9 mouse cellular contexts compared by ENCODE assay signal in the genomic region with DNA sequence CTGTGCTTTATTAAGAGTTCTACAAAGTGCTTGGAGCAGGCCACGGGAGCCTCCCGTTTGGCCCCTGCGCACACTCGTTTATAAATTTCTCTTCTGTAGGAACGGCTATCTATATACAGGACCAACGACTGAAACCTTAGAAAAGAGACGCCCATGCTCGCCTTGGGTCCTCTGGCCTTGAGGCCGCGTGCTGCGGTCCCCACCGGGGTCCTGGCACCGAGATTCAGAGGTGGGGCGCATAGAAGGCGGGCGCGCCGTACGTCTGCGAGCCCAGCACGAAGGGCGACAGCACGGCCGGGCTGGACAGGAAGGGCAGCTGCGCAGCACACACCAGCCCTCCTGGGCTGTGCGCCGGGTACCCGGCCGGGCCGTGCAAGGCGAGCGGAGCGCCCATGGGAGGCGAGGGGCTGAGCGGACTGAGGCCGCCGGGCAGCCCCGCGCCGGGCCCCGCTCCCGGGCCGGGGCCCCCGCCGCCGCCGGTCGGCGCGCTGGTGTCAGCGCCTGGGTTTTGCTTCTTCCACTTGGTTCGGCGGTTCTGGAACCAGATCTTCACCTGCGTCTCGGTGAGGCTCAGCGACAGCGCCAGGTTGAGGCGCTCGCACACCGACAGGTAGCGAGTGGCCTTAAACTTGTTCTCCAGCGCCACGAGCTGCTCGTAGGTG. TPM values are rescaled to one million over a fixed set of nuclear protein-coding genes. Genes with fewer than 3 reads are reported as not detected.
A peak's percentile ranks its signal among the peaks of the same experiment; 100 is the strongest.
DNase-seq lines count a peak whose midpoint lies in the region; ATAC-seq and TF ChIP-seq lines count a peak whose summit lies in the region.
"Had no signal": no experiment of that assay in that cellular context is flagged by ENCODE, and none has a peak within 500 bp of the region (broad histone marks: within the 10 kb centered on the region; RNA-seq: fewer than 3 reads in every experiment).

No protein-coding gene starts in this region.

- DNase-seq in cerebellum, adult 2 months: peak; percentile 10 to 46
- no peak for DNase-seq in cerebellum, adult 9-10 months
- no peak for DNase-seq in testis, postnatal 10 days (ENCODE audit: low spot score)
- no peak for DNase-seq in frontal cortex, adult 2 months (ENCODE audit: extremely low spot score in 1 of 2, low spot score in 1 of 2)
- DNase-seq in adrenal gland, postnatal 25 days: no peak

- no peaks in the 10 kb centered on the region for H3K9me3 ChIP-seq in limb, embryonic 15.5 days

- no peak overlapping the region for H3K27ac ChIP-seq in cerebellum, adult 2 months (ENCODE audit: insufficient read depth, low read length)
- no peak overlapping the region for H3K27ac ChIP-seq in testis, adult 2 months (ENCODE audit: control insufficient read depth, insufficient read depth, low read depth, low read length)
- no peak overlapping the region for H3K27ac ChIP-seq in limb, embryonic 15.5 days

- ATAC-seq in limb, embryonic 15.5 days (ENCODE audit: insufficient number of reproducible peaks, low FRiP score, low TSS enrichment, low read depth): no peak
- ATAC-seq in frontal cortex, adult (ENCODE audit: low TSS enrichment): no peak

- peak overlapping the region; percentile 32 for H3K4me2 ChIP-seq in limb, embryonic 15.5 days

- no peaks in the 10 kb centered on the region for H3K36me3 ChIP-seq in testis, adult 2 months (ENCODE audit: control insufficient read depth, insufficient read depth, low read length)
- H3K36me3 ChIP-seq in limb, embryonic 15.5 days: no peaks in the 10 kb centered on the region

- no peak overlapping the region for H3K9ac ChIP-seq in limb, embryonic 15.5 days

- TF ChIP-seq CTCF in cerebellum, adult 2 months (IDR thresholded peaks at IDR 0.05; ENCODE audit: borderline replicate concordance, insufficient read depth, low read depth, low read length): no peak
- no peak for TF ChIP-seq CTCF in testis, adult 2 months (IDR thresholded peaks at IDR 0.05; ENCODE audit: control insufficient read depth, insufficient read depth, insufficient replicate concordance, low read depth, low read length)

- H3K27me3 ChIP-seq in cerebellum, adult 2 months (ENCODE audit: control insufficient read depth, insufficient read depth, low read length): peaks cover 15% of the 10 kb centered on the region; the same call in 1 of the 2 replicates
- H3K27me3 ChIP-seq in testis, adult 2 months (ENCODE audit: control insufficient read depth, insufficient read depth, low read length): peaks cover 4% of the 10 kb centered on the region
- peaks cover 96% of the 10 kb centered on the region for H3K27me3 ChIP-seq in limb, embryonic 15.5 days

- H3K4me1 ChIP-seq in cerebellum, adult 2 months (ENCODE audit: control insufficient read depth, insufficient read depth, low read length): 0 out of 2 replicates have a peak, but pooled peaks cover 3% of the 10 kb centered on the region
- H3K4me1 ChIP-seq in testis, adult 2 months (ENCODE audit: control insufficient read depth, insufficient read depth, low read length): peaks cover 23% of the 10 kb centered on the region
- H3K4me1 ChIP-seq in limb, embryonic 15.5 days: peaks cover 48% of the 10 kb centered on the region

- TF ChIP-seq POLR2A in cerebellum, adult 2 months (IDR thresholded peaks at IDR 0.05; ENCODE audit: borderline replicate concordance, insufficient read depth, low read length): no peak
- no peak for TF ChIP-seq POLR2A in testis, adult 2 months (IDR thresholded peaks at IDR 0.05; ENCODE audit: control insufficient read depth, low read depth, low read length)

- 2% methylated on average over 64 of the region's 64 CpGs for WGBS in cerebellum, adult 2 months
- 1% methylated on average over 61 of the region's 64 CpGs for WGBS in limb, embryonic 15.5 days

- H3K4me3 ChIP-seq in cerebellum, adult 2 months (replicated peaks; ENCODE audit: insufficient read depth, low read depth, low read length): no peak overlapping the region
- H3K4me3 ChIP-seq in testis, adult 2 months (ENCODE audit: control insufficient read depth, low read depth, low read length): peak overlapping the region; percentile 5; the same call in 1 of the 2 replicates
- H3K4me3 ChIP-seq in limb, embryonic 15.5 days: peak overlapping the region; percentile 28

RNA-seq across cellular contexts. Expression of a gene that starts 3.1 kb away (rescaled TPM):
- polyA plus RNA-seq in cerebellum, adult 2 months (2012; rRNA removed): 0.14 and 0.33 TPM in 2 replicates
- 0.22 and 0.47 TPM in 2 replicates for polyA plus RNA-seq in testis, adult 2 months (2012; rRNA removed)
- polyA plus RNA-seq in limb, embryonic 15.5 days (2015; fragmentation: Nextera tagmentation; extraction: Ambion mirVana): not detected in 2 replicates
- not detected in 2 replicates for polyA plus RNA-seq in frontal cortex, adult 2 months (2012; rRNA removed)
- not detected in 2 replicates for total RNA-seq in adrenal gland, postnatal 25 days (2021)
- total RNA-seq: left cerebral cortex, adult 8-10 months had no signal

RNA-seq across cellular contexts. Expression of a gene that starts 52.3 kb away (rescaled TPM):
- polyA plus RNA-seq in cerebellum, adult 2 months (2012; rRNA removed): 6.4 and 8.0 TPM in 2 replicates
- 7.9 and 8.3 TPM in 2 replicates for polyA plus RNA-seq in testis, adult 2 months (2012; rRNA removed)
- 10.3 and 10.6 TPM in 2 replicates for polyA plus RNA-seq in limb, embryonic 15.5 days (2015; fragmentation: Nextera tagmentation; extraction: Ambion mirVana)
- 5.7 and 7.6 TPM in 2 replicates for polyA plus RNA-seq in frontal cortex, adult 2 months (2012; rRNA removed)
- 7.7 and 12.2 TPM in 2 replicates for total RNA-seq in adrenal gland, postnatal 25 days (2021)

Comparison
In these comparisons a context has a peak if more than half of its experiments do, and no peak if none do; other contexts are left out.
1. DNase-seq: peak in cerebellum, adult 2 months (2 of 2); none in cerebellum, adult 9-10 months (single experiment), testis, postnatal 10 days (single experiment), frontal cortex, adult 2 months (0 of 2) and adrenal gland, postnatal 25 days (single experiment).